Mouse (Mus musculus) lung, adult 2 months (tissue): ENCODE results near the gene Dppa1.

Source experiments
- CTCF ChIP-seq: fragments of 200-500 bp; IDR thresholded peaks from 2 replicates; pipeline ENCODE4 v1.5.1; 2011; ENCODE audit warnings: mild to moderate bottlenecking, low read length, control low read depth; ENCODE audit not compliant: insufficient read depth
- POLR2A ChIP-seq: fragments of 200-500 bp; IDR thresholded peaks from 2 replicates; pipeline ENCODE4 v1.6.1; 2011; ENCODE audit warnings: low read depth, mild to moderate bottlenecking, control low read depth, low read length, borderline replicate concordance; ENCODE audit errors: extremely low read depth

GRCm38 (mm10) chr11:46620414-46621168, 8.5 kb downstream of the Dppa1 start:
- TF ChIP-seq CTCF (no peak), POLR2A (no peak)
